Mouse (Mus musculus) ovary, postnatal 14 days (tissue): ENCODE data around the gene H2afz.
"Not testable (repeated sequence)": the region's sequence is repeated elsewhere in the genome, so short reads cannot be mapped to it uniquely, and the experiment has no call there.

Experiments
- DNase-seq: peaks from one replicate; pipeline ENCODE4 v3.0.0; 2022; ENCODE audit warnings: low spot score

Gene H2afz

GRCm38 (mm10) chr3:137864124-137864987 lies at the start of gene H2afz:
Gene H2afz (plus strand): TSS chr3:137864487.
- peak; percentile 97 for DNase-seq

DNA sequence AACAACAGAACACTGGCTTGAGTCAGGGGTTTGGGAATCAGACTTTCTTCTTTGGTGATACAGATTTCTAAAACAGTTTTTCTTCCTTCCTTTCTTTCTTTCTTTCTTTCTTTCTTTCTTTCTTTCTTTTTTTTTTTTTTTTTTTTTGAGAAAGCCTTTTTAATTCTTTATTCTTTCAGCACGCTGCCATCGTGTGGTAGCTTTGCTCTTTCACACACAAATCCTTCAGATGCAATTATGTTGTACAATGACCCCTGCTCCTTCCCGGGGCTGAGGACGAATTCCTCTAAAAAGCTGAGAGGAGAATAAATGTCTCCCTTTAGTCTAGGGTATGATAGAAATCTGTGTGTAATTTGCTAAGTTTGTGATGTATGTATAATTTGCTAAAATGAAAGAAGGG lies 45.6 kb upstream of the H2afz start:
- no peak for DNase-seq

DNA sequence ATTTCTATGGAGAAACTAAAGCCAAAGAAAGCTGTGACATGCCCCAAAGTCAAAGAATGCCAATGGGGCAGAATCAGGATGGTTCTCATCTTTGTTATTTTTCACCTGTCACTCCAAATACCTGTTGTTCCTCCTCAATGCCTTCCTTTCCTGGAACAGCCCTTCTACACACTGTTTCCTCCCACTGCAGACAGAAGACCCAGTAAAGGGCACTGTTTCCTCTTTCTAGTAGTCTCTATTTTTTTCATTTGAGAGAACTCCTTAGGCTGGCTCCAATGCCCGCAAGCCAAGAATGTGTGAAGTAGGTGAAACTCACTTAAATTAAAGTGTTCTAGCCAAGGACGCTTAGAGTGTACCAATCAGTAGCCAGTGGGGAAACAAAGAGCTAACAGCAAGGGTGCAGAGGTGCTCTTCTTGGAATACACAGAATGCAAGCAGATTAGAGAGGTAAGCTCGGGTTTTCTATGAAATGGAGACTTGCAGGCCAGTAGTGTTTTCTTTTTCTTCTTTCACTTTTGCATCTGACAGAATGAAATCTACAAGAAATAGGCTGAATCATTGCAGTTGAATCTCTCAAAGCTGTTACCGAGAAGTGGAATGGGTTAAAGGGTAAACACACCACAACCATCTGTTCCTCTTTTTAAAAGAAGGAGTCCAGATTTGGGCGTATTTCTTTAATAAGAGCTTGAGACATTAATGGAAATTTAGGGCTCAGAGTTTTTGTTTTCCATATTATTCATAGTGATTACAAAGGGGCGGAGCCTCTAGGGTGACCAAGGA lies 43.4 kb upstream of the H2afz start:
- no peak for DNase-seq

- DNase-seq: no peak
Measured at GRCm38 (mm10) chr3:137823317-137823716, 41.0 kb upstream of the H2afz start.

- no peak for DNase-seq
Measured at GRCm38 (mm10) chr3:137827678-137828077, 36.6 kb upstream of the H2afz start.

DNA sequence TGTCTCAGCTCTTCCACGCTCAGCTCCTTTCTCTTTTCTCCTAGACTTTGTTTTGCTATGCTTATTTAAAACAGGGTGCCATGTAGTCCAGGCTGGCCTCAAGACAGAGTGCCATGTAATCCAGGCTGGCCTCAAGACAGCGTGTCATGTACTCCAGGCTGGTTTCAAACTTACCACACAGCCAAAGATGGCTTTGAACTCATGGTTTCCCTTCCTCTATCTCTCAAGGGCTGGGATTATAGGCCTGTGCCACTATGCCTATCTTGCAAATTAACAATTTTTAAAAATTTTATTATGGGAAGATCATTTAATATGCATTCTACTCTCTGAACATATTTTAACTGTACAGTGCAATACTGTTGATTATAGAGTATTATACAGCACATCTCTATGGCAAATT lies 33.1 kb upstream of the H2afz start:
- no peak for DNase-seq

DNA sequence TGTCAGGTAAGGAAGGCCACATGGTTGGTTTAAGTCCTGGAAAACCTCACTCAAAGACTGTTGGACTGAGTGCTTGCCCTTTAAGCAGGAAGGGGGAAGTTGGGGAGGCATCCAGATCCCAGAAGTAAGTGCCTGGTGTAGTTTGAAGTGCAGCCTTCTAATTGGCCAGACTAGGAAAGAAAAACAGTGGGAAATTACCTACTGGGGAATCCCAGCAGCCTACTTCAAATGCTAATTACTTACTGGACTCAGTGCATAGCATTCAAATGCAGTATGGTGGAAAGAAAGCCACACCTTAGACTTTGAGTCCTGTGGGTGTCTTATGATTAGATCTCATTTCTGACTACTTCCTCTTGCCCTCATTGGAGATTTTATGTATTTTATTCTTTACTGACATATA lies 31.2 kb upstream of the H2afz start:
- DNase-seq: no peak

DNA sequence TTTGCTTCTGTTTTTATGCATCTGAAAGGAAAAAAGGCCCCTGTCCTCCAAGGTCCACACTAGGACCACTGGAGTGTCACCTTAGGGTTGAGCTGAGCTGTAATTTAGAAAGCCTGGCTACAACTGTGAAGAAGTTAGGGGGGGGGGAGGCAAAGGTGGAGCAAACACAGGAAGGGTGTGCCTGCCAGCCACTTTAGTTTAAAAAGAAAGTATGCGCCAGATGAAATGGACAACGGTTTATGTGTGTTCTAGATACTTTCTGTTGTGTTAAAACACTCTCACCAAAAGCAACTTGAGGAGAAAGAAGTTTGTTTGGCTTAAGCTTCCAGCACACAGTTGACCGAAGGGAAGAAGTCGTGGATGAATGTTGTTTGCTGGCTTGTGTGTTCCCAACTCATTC lies 30.6 kb upstream of the H2afz start:
- DNase-seq: no peak

DNA sequence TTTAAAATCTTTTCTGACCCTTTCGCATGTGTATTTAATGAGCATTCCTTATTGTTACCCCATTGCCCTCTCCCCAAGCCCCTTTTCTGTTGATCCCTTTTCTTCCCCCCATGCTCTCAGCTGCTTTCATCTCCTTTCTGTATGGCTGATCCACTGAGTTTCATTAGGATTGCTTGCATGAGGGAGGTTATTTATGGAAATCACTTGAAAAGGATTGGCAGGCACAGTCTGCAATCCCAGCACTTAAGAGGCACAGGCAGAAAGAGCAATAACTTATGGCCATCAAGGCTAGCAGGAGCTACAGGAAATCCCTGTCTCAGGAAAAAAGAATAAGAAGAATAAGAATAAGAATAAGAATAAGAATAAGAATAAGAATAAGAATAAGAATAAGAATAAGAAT lies 27.7 kb upstream of the H2afz start:
- DNase-seq: no peak

DNA sequence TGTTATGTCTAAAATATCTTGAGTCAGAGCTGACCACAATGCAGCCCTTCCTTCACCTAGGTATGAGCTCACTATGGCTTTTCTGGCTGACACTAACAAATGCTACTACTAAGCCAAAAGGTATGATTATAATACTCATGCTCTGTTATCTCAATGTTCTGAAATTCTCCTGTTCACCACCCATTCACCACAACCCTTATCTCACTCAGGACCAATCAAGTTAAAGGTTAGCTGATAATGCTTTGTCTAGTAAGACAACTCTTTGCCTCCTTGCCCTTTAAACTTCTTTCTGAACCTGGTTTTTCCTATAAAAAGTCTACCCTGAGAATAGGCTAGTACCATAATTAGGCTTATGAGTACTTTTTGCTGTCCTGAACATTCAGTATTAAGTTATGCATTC lies 26.1 kb upstream of the H2afz start:
- DNase-seq: no peak

DNA sequence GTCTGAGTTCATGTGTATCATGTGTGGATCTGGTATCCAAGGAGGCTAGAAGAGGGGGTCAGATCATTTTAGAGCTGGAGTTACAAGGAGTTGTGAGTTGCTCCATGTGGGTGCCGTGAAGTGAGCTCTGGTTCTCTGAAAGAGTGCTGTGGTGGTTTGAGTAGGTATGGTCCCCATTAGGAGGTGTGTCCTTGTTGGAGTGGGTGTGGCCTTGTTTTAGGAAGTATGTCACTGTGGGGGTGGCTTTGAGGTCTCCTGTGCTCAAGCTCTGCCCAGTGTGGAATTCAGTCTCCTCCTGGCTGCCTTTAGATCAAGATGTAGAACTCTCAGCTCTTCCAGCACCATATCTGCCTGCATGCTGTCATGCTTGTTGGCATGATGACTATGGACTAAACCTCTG lies 21.3 kb upstream of the H2afz start:
- no peak for DNase-seq

GRCm38 (mm10) chr3:137844263-137844662 lies 20.0 kb upstream of the H2afz start:
- no peak for DNase-seq

- DNase-seq: no peak
Measured at GRCm38 (mm10) chr3:137846552-137846951, 17.7 kb upstream of the H2afz start.

GRCm38 (mm10) chr3:137848354-137848753 lies 15.9 kb upstream of the H2afz start:
- no peak for DNase-seq

DNA sequence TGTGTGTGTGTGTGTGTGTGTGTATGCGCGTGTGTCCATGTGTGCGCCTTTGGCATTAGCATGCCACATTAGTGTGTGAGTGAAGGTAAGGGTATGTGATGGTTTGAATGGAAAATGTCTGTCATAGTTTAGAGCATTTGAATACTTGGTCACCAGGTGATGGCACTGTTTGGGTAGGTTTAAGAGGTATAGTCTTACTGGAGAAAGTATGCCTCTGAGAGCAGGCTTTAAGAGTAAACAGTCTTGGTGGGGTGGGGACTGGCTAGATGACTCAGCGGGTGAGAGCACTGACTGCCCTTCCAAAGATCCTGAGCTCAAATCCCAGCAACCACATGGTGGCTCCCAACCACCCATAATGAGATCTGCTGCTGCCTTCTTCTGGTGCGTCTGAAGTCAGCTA lies 14.6 kb upstream of the H2afz start:
- DNase-seq: no peak

- no peak for DNase-seq
Measured at GRCm38 (mm10) chr3:137851196-137851595, 13.1 kb upstream of the H2afz start.

DNA sequence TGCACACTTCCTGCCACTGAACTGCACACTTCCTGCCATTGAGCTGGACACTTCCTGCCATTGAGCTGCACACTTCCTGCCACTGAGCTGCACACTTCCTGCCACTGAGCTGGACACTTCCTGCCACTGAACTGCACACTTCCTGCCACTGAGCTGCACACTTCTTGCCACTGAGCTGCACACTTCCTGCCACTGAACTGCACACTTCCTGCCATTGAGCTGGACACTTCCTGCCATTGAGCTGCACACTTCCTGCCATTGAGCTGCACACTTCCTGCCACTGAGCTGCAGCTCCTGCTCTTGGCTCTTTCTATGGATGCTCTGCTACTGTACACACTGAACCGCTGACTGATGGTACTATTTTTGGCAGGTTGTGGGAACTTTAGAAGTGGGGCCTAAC lies 11.3 kb upstream of the H2afz start:
- DNase-seq: not testable (repeated sequence)

DNA sequence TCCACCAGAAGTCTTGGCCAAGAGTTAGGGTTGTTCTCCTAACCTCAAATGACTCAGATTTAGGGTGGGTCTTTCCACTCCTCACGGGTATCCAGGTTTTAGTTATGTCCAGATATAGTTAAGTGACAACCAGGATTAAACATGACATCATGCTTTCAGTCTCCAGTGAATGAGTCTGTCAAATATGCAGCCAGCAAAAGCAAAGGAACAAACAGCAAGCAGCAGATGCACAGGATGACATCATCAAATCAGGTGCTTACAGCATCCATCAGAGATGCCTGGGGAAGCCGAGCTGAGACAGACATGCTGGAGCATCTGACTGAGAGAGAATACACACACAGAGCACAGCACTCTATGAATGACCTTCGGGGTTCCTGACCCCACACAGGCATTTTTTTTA lies 9.0 kb upstream of the H2afz start:
- no peak for DNase-seq

GRCm38 (mm10) chr3:137856061-137856460 lies 8.2 kb upstream of the H2afz start:
- no peak for DNase-seq

- peak; percentile 11 for DNase-seq
Measured at GRCm38 (mm10) chr3:137860394-137861170, 3.7 kb upstream of the H2afz start.

GRCm38 (mm10) chr3:137861436-137861835 lies 2.9 kb upstream of the H2afz start:
- no peak for DNase-seq

GRCm38 (mm10) chr3:137862600-137862999 lies 1.7 kb upstream of the H2afz start:
- DNase-seq: no peak
